Mouse (Mus musculus) Muller cell, postnatal 12 days (primary cell): ENCODE measurements at regions not wholly inside any gene's neighbourhood (a gene's known extent, or its start where the extent isn't known, plus 50 kb on each side); places are given as distances from the start of the nearest gene placed in this dataset.

Experiments
- DNase-seq: peaks from one replicate; pipeline ENCODE4 v3.0.0-alpha.2; 2015; ENCODE audit errors: inconsistent ontology term

DNA sequence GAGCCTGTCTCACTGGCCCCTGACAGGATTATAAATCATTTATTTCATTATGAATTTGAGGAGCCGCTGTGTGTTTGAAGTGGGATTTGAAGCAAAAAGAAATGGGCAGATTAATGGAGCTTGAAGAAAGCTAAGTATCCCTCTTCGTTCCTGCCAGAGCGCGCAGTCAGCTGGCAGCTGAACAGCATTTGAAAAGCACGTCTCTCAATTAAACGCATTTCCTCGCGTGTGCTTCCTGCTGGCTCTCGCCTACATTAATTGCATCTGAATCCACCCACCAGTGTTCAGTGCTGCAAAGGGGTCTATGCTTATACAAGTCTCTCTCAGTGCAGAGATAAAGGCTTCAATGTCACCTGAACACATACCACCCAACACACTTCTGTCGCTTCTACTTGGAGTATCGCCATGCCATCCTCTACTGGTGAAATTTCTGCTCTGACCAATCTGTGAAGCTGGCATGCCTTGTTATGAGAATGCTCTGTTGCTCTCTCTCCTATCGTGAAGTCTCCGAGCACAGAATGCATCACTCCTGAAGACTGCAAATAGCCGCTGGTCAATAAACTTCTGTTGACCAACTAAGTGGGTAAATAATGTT lies 235.3 kb downstream of the Mycn start:
- DNase-seq = peak; percentile 66

DNA sequence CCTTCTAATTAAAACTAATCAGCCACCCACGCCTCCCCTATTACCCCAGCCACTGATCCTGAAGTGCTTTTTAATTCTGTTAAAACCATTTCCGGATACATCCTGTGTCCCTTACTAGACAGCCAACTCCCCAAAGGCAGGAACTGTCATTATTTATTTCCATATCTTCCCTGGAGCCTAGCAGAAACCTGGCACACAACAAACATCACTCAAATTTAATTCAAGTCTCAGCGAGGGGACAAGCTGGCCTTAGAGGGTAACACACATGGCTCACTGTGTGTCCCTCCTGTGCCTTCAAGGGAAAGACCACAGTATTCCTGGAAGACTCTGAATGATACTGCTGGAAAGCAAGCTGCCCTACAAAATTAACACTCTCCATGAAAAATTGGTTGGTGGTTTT lies 240.0 kb downstream of the Mycn start:
- no peak for DNase-seq

DNA sequence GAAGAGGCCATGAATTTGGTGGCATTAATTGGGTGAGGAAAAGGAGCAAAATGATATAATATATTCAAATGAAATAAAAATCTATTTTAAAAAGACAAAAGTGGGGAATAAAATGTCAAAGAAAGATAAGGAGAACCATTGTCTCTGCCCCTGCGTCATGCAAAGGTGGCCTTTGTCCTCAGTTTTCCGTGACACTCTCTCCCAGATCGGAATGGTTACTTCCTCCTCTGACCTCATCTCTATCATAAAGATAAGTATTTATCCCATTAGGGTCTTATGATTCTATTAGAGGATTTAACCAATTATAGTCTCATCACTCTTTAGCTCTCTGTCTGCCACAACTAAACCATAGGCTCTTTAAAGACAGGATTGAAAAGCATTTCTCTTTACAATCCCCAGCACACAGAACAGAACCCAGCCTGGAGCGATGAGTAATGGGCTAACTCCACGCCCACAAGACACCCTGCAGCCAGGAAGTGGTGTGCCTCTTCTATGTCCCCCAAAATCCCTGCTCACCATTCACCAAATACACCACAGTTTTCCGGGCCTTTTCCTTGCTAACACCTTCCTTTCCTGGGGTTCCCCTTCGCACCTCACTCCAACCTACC lies 240.6 kb downstream of the Mycn start:
- DNase-seq = no peak

DNA sequence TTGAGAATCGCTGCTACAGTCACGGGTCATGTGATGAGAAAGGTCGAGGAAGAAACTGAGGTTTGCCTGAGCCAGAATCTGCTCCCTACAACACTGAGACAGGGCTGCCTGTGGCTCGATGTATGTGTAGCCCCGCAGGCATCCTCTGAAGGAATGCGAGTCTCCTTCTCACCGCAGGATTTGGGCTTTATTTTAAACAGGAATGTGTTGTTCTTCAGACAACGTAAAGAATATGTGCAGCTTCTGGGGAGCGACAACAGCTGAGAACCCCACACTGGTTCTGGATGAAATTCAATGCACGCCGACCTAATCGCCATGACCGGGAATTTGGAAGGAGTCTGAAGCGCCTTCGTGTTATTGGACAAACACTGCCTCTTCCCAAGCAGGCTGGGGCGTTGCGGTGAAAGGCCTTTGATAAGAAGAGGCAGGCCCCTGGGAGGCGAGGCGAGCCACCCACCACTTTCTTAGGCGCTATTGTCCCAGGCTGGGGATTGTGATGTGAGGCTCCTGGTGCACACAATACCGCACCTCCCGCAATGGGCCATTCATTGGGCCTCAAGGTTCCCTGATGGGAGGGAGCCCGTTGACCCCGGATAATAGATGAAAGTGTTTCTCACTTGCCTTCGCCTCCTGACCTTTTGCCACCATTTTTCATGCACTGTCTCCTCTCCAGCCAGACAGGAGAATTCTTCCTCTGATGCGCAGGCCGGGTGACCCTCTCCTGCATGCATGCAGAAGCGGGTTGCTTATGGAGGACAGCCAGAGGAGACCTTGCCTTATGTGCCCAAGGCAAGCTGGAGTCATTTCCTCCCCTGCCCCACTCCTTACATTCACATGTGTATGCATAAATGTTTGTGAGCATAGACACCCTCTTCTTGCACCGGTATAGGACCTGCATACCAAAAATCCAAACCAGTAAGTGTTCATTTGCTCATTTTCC lies 247.6 kb downstream of the Mycn start:
- no peak for DNase-seq

DNA sequence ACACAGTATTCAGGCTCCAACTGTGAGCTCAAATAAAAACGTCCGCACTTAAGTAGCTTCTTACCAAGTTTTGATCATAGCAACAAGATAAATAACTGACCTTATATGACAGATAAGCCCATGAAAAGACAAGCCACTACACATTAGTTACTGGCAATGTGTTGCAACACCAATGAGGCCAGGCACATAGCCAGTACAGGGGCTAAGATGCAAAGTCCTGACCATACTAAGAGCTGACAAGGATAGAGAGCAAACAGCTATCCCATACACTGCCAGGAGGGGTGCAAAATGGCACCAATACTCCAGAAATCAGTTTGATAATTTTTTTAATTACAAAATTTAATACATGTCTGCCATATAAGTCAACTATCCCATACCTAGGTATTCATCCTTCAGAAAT lies 254.3 kb downstream of the Mycn start:
- DNase-seq = no peak

DNA sequence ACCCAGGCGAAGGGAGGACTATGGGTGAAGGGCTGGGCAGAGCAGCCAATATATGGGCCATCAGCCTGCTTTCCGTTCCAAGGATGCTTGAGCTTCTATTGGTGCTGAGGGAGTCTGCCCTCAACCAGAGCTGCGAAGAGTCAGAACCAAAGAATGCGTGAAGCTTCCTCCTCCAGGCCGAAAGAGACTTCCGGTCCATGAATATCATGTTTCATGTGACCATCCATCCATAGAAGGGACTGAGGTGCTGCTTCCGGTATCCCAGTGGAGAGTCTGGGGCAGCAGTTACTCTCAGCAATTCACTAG lies 256.5 kb downstream of the Mycn start:
- no peak for DNase-seq

DNA sequence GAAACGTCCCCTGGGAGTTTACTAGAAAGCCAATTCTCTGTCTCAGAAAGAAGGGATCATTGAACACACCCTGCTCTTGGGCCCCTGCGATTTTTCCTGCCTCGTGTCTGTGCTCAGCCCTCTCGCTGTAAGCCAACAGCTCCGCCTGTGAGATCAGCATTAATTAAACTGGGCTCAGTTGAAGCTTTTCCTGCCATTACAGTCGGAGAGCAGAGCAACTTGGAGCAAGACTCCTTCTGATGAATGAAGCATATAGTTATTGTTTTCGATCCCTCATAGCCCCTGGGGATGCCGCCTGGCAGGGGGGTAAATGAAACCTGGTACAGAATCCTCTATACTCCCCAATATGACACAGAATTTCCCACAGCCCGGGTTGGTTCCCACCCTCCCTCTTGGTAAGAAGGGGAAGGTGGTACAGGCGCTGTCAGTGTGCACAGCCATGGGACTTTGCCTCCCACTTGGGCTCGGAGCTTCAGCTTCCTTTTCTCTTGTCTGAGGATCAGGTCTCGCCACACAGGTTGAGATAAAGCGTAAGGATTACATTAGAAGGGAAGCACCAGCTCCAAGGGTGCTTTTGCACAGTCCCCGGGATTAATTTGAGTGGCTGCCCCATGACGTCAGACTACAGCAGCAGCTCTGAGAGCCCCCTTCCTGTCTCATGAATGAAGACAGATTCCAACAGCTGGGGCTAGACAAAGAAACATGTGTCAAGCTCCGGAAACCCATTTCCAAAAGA lies 257.1 kb downstream of the Mycn start:
- no peak for DNase-seq

DNA sequence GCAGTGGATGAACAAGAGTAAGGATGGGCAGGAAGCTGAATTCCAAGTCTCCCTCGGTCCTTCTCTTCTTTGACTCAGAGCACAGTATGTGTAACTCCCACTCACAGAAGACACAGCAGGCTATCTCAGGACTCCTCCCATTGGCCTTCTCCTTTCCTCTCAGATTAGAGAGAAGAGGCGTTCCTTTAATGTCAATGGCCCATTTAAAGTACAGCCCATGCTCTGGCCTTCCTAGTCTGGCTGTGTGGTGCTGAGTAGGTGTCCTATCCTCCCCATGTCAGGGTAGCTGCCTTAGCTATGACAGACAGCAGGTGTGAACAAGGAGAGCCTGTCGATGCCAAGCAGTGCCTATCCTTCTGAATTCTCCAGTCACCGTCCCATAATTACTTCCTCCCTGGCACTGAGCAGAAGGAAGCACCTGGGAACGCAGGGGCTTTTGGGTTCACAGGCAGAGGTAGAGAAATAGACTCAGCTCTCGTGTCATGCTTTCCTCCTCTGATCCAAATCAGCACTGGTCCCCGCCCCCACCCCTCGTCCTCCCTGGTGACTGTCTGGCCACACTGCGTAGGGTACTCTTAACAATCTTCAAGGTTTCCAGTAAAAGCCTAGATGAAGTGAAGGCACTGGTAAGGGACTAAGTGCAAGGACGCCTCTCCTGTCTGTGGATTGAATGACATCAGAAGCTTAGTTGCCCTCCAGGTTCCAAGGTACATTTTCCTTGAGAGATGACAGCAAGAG lies 257.8 kb downstream of the Mycn start:
- no peak for DNase-seq

DNA sequence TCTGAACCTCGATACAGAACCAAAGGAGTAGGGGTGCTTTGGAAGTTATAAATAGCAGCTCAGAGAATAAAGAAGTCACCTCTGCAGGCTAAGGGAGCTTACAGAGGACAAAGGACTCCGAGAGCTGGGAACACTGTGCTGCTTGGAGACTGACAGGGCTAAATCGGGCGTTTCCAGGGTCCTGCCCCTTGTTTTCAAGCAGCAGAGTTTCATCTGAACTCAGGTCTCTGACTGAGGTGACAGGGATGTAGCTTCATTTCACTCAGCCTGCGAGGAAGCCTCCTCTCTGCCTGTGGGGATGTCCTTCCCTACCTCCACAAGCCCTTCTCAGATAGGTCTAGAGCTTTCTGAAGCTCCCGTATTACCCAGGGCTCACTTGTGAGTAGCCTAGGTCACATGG lies 260.6 kb downstream of the Mycn start:
- no peak for DNase-seq

DNA sequence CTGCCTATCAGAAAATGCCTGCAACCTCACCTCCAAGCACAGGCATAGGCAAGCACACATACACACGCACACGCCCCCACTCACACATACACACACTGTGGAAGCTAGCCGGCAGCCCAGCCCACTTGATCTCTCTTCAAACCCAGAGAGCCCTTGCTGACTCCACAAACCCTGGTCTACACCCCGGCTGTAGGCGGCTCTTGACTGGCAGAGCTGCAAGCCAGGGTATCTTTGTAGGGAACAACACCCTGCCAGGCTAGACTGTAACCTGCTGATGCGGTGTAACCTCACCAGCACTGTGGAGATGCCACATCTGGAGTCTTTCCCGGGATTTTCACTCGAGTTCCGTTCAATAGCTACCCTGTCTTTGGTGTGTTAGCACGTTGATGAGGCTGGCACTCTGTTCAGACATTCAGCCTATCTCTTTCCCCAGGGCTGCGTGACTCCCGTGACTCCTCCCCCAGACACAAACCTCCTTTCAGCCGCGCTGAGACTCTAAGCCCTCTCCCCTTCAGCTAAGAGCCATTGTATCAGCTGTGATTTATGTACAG lies 261.3 kb downstream of the Mycn start:
- peak; percentile 30 for DNase-seq

DNA sequence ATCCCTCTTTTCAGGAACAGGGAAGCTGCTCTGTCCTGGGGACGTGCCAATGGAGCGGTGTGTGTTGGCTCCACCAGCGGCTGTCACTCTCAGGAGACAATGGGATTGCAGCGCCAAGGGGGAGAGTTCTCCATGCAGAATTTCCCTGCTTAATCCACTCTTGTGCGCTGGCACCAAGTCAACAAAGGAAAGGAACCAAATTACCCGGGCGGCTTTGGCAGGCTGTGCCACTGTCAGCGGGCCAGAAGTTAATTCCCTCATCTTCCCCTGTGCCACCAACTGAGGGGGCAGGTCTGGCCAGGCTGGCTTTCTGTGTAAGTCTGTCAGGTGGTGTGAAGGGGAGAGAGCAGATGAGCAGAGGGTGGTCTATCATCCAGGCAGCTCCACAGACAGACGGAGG lies 265.0 kb downstream of the Mycn start:
- peak; percentile 85 for DNase-seq

DNA sequence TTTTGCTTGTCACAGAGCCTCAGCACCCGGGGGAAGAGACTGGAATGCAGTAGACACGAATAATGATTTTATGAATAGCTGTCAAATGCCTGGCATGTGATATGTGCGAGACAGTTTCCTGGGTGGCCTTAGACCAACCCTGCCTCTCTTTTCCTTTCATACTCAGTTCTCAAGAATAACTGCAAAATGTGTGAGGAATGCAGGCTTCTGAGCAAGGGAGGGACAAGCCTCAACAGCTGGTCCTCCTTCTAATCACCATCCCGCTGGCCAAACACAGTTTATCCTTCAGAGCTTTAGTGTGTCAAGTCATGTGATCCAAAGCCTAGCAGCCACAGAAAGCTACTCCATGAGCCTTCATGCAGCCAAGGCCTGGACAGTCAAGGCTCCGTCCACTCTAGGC lies 271.8 kb downstream of the Mycn start:
- DNase-seq = peak; percentile 63

DNA sequence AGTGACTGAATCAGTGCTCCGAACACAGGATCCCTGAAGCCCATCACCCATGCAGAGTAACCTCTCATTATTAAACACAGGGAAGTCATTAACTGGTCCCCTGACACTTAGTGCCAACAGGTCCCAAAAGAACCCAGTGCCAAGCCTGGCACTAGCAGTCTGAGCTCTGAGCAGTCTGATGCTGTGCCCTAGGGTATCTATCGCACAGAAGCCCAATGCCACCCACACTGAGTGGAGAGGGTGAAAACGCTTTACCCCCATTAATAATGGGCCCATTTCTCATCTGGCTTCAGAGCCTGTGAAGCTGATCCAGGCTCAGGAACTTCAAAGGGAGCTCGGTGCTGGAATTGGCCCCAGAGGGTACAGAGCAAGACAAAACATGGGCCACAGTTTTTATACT lies 272.8 kb downstream of the Mycn start:
- no peak for DNase-seq

DNA sequence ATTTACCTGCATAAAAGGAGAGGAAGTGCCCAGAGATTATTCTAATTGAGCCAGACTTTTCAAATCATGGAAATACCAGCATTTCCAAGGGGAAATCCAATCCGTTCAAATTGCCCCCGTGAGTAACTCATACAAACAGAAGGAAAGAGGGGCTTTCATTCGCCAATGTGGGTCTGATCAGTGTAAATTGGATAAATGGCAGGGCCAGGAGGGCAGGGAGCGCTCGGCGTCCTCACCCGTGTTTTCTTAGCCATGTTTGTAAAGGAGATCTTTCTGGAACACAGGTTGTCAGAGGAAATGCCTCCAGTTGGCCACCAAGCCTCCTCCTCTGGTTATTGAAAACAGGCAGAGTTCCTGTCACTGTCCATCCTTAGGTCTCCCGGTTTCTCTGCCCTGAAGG lies 286.1 kb downstream of the Mycn start:
- DNase-seq = no peak

DNA sequence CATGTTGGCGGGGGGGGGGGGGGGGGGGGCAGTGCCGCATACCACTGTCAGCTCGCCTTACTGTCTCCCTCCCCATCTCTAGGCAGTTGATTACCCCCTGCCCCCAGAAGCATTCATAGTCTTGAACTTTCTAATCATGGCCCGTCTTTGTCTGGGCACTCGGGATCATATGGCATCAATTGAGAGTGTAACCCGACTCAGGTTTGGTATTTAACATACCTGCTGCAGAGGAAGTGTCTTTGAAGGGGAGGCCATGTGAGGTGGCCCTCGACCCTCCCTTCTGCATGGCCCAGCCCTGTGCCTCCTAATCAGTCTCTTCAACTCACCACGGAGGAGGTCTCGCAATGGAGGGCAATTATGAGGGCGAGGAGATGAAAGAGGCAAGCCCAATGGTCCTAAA lies 286.5 kb downstream of the Mycn start:
- no peak for DNase-seq

DNA sequence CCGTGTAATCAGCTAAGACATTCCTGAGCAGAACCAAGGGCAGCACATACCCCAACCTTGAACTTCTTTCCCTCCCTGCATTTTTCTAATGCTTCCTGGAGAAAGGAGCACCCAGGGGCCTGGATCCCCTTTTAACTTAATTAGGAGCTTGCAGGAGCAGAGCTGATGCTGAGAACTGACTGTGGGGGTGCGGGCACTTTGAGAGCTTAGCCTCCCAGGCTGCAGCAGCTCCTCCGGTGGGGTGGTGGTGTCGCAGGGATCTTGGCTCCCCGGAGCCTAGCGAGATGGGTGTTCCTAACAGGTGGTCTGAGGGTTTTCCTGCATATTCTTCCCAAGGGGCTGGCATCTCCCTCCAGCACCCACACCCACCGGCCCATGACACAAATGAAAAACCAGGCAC lies 289.4 kb downstream of the Mycn start:
- no peak for DNase-seq

DNA sequence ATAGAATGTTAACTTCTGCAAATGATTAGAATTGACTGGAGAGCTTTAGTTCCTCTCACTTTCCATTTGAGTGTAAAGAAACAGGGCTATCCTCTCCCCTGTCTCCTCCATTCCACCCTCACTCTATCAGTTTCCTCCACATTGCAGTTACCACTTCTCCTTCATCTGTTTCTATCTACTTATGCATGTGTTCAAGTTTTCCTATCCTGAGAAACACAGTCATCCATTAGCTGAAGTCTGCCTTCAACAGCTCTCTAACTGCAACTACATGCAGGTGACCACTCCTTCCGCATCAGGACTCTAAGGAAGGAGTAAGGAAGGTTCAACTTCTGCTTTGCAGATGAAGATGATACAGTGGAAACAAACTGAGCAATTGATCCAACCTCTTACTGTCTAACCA lies 291.4 kb downstream of the Mycn start:
- no peak for DNase-seq

DNA sequence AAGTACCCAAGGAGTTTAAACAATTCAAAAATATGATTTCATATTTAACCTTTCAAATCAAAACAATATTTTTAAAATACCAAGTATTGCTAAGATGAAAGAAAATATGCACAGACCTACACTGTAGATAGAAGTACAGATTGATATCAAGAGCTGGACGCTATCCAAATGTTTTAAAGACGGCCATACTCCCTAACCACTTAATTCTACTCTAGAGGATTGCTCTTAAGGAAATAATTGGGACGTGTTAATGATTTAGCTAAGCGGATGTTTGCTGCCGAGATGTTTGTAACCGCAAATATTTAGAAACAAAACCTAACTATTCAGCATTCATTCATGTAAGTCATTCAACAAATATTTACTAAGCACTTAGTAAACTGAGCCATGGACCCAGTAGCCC lies 294.2 kb downstream of the Mycn start:
- DNase-seq = peak; percentile 28

DNA sequence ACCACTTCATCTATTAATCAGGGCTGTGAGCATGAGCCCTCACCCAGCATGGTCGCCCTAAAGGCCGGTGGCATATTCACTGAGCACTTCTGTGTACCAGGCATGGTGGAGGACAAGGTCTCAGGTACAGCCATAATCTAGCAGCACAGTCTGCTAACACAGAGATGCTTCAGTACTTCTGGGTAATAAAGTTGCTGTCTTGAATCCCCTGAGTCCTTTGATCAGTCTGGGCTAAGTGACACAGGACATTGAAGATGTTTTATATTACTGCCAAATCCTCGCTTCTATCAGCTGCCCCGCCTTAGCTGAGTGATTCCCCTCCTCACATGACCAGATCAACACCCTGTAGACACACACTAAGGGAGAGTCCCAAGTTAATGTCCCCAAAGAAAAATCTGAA lies 296.5 kb downstream of the Mycn start:
- DNase-seq = no peak

DNA sequence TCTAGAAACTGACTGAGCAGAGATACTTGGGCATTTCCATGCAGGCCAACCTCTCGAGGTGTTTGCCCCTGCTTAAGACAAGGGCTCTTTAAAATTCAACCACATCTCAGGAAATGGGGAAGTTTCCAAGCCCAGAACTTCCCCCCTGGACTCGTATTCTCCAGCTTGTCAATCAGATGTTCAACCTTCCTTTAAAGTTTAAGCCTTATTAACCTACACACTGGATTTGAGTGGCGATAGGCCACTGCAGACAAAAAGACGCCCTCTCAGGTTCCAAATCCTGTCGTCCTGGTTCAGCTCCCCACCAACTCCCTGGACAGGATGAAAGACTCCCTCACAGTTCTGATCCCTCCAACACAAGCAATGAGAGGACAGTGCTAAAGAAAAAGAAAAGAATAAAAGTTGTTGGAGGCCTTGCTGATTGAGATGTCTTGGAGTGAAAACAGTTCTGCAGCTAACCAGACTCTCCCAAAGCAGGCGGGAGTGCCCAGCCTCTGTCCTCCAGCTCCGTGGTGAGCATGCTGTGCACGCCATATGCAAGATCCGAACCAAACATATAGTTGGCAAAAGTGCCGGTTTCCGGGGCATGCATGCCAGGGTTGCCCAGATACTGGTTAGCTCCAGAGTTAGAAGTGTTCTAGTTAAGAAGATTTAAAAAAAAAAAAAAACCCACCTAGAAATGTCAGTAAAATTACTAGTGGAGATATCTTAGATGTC lies 298.3 kb downstream of the Mycn start:
- no peak for DNase-seq

DNA sequence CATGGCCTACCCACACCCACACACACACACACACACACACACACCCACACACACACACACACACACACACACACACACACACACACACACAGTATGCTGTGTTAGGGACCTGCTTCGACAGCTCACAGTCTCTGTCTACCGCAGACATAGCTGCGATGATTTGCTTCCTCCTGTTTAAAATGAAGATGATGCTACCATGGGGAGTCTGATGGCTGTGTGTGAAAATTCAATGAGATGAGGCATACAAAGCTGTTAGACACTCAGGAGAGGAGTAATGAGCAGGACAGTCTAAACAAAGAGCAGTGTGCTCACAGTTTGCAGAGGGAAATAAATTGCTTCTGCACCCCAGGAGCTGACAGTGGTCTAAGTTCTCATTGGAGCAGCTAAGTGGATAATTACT lies 306.4 kb downstream of the Mycn start:
- no peak for DNase-seq
